Mouse (Mus musculus): ENCODE data around the gene Gm45021.

Gm45021 gene

DNA sequence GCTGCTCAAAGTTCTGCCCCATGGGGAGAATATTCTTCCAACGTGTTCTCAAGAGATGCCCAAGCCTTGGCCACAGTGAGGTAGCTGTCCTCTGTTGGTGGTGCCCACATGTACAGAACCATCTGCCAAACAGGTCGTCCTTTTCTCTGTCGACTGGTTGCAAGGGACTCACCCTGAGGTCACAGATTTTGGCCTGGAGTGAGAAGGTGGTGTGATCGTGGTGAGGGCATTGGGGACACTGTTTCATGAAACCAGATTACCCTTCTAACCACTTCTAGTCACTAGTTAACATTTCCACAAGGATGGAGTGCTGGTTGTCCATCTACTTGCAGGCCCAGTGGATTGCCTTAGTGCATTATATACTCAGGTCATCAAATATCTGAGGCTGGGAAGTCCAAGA, 59.4 kb downstream of the Gm45021 start:
- no peak for DNase-seq (ENCODE audit: low spot score in 2 of 2)

DNA sequence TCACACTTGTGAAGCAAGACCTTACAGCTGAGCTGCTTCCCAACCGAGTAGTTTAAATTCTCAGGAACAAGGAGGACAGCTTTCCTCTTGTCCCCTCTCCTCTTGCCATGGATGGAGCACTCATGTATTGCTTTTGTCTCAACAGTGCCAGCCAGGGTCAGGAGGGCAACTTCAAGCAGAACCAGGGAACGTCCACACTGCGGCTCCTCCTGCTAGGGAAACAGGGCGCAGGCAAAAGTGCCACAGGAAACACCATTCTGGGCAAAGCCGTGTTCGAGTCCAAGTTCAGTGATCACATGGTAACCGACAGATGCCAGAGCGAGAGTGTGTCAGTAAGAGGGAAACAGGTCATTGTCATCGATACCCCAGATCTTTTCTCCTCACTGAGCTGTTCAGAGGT, 60.6 kb downstream of the Gm45021 start:
- DNase-seq (ENCODE audit: low spot score in 2 of 2): no peak

DNA sequence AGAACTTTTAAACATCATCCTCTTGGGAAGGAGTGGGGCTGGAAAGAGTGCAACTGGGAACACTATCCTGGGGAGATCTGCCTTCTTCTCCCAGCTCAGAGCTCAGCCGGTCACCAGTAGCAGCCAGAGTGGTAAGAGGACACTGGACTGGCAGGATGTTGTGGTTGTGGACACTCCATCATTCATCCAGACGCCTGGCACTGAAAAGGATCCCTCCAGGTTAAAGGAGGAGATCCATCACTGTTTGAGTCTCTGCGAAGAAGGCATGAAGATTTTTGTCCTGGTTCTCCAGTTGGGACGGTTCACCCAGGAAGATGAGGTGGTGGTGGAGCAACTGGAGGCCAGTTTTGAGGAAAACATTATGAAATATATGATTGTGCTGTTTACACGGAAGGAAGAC, 69.3 kb downstream of the Gm45021 start:
- no peak for DNase-seq (ENCODE audit: low spot score in 2 of 2)

All from natural killer cell, adult 2 months (primary cell).